Mouse (Mus musculus) small intestine, adult 2 months (tissue): Measurements from ENCODE around the gene Cryaa. TPM values are rescaled to one million over a fixed set of nuclear protein-coding genes. Genes with fewer than 3 reads are reported as not detected.

Experiments used
- H3K27ac ChIP-seq: fragments of 200-500 bp; 2 replicates; pipeline ENCODE4 v1.5.1; 2012; ENCODE audit warnings: low read depth, low read length, control low read depth, inconsistent platforms; ENCODE audit not compliant: insufficient read depth
- H3K27me3 ChIP-seq: fragments of 200-500 bp; 2 replicates; pipeline ENCODE4 v1.6.1; 2012; ENCODE audit warnings: mild to moderate bottlenecking, moderate library complexity, low read length, inconsistent platforms; ENCODE audit not compliant: control insufficient read depth, insufficient read depth
- H3K36me3 ChIP-seq: fragments of 200-500 bp; 2 replicates; pipeline ENCODE4 v1.6.1; 2012; ENCODE audit warnings: mild to moderate bottlenecking, low read length, control low read depth, inconsistent platforms; ENCODE audit not compliant: control insufficient read depth, insufficient read depth
- H3K4me1 ChIP-seq: fragments of 200-500 bp; 2 replicates; pipeline ENCODE4 v1.6.1; 2012; ENCODE audit warnings: low read length, inconsistent platforms, mixed read lengths; ENCODE audit not compliant: control insufficient read depth, insufficient read depth, insufficient read length
- H3K4me3 ChIP-seq: fragments of 200-500 bp; 2 replicates; pipeline ENCODE4 v1.5.1; 2012; ENCODE audit warnings: low read depth, mild to moderate bottlenecking, control low read depth, inconsistent platforms, low read length, moderate library complexity
- CTCF ChIP-seq: fragments of 200-500 bp; IDR thresholded peaks from 2 replicates; pipeline ENCODE4 v1.5.1; 2012; ENCODE audit warnings: low read depth, mild to moderate bottlenecking, control low read depth, inconsistent platforms, low read length, moderate library complexity, mixed read lengths; ENCODE audit not compliant: insufficient replicate concordance, insufficient read length; ENCODE audit errors: extremely low read depth
- POLR2A ChIP-seq: fragments of 200-500 bp; IDR thresholded peaks from 2 replicates; pipeline ENCODE4 v1.6.1; 2012; ENCODE audit warnings: low read depth, mild to moderate bottlenecking, control low read depth, inconsistent platforms, low read length, moderate library complexity
- WGBS: fragments of 180-500 bp; shearing (Covaris S2); methylation state at CpG from one replicate; pipeline ENCODE4 v1.1.7; 2018; 5-methylcytosine and 5-hydroxymethylcytosine counted together
- polyA plus RNA-seq: library from polyadenylated mRNA; depleted of rRNA; stranded (reverse); fragments of >200 nt; gene quantifications from 2 replicates; pipeline ENCODE4 v1.2.3, GENCODE M21; 2012

Cryaa gene
- polyA plus RNA-seq, 1 experiment, result not detected

DNA sequence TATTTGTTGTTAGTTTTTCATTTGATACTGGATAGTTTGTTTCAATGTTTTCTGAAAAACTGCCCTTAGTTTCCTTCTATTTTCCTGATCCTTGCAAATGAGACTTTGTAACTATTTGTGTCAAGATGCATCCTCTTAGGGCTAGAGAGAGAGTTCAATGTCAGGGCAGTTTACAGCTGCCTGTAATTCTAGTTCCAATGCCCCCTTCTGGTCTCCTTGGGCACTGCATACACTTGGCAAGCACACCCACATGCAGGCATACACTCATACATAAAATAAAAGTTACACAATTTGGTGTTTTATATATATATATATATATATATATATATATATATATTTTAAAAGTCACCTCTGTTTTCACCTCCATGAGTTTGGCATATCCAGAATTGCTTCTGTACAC, 14.8 kb upstream of the Cryaa start:
- Histone ChIP-seq H3K4me1 (no peaks in the 10 kb centered on the region), H3K36me3 (no peaks in the 10 kb centered on the region), H3K4me3 (no peak overlapping the region), H3K27me3 (no peaks in the 10 kb centered on the region), H3K27ac (no peak overlapping the region)
- TF ChIP-seq POLR2A (no peak), CTCF (no peak)

DNA sequence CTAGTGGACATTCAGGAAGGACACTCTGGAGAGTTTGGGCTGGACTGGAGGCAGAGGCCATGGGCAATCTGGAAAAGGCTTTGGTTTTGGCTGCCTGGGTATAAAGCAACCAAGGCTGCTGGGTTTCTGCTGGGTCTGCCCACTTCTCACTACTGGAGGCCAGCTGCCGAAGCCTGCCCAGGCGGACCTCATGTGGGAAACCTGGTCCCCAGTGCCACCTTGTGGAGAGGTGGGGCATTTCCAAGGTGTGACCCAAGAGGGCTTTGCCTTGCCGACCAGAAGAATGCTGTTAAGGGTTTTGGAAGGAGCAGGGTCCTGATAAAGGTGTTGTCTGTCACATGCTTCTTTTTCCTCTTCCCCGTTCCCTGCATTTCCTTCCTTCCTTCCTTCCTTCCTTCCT, 12.8 kb upstream of the Cryaa start:
- 7% methylated on average over 4 of the region's 4 CpGs for WGBS
- Histone ChIP-seq H3K4me3 (no peak overlapping the region), H3K27ac (no peak overlapping the region), H3K36me3 (no peaks in the 10 kb centered on the region), H3K4me1 (no peaks in the 10 kb centered on the region), H3K27me3 (no peaks in the 10 kb centered on the region)
- TF ChIP-seq CTCF (peak; percentile 86), POLR2A (no peak)

DNA sequence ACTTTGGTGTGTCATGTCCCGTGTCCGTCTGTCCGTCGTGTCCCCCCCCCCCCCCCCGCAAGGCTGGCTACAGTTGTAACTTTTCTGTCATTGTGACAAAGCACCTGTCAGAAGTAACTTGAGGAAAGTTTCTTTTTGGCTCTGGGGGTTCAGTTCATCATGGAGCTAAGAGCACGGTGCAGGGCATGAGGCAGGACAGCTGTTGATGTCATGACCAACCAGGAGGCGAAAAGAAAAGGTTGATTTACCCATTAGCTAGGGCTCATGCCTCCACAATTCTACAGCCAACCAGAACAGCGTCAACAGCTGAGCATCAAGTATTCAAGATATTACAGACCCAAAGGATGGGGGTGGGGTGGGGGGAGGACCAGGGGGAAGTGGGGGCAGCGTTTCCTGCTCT, 9.3 kb upstream of the Cryaa start:
- no peak overlapping the region for H3K27ac ChIP-seq
- no peaks in the 10 kb centered on the region for H3K4me1 ChIP-seq
- TF ChIP-seq CTCF, result no peak
- no peak for TF ChIP-seq POLR2A
- WGBS, result 68% methylated on average over 9 of the region's 9 CpGs
- H3K4me3 ChIP-seq, result no peak overlapping the region
- no peaks in the 10 kb centered on the region for H3K36me3 ChIP-seq
- no peaks in the 10 kb centered on the region for H3K27me3 ChIP-seq

DNA sequence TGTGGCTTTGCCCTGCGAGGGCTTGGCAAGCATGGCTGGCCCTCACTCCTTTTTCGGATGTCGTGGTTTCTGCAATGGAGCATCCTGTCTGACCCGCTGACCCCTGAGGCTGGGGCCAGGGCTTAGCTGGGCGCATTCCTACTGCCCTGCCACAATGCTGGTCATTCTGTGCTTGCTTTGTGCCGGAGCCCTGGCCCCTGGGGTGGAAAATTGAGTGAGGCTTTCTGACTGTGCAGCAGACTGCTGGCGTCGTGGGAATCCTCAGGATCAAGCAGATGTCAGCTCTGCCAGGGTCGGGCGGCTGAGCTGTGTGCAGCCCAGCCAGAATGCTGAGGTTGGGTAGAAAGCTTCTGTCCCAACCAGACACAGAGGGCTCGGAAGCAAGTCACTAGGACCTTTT, 7.4 kb upstream of the Cryaa start:
- Histone ChIP-seq H3K27ac (no peak overlapping the region), H3K27me3 (no peaks in the 10 kb centered on the region), H3K4me3 (no peak overlapping the region), H3K4me1 (no peaks in the 10 kb centered on the region), H3K36me3 (no peaks in the 10 kb centered on the region)
- 75% methylated on average over 11 of the region's 11 CpGs for WGBS
- no peak for TF ChIP-seq CTCF

DNA sequence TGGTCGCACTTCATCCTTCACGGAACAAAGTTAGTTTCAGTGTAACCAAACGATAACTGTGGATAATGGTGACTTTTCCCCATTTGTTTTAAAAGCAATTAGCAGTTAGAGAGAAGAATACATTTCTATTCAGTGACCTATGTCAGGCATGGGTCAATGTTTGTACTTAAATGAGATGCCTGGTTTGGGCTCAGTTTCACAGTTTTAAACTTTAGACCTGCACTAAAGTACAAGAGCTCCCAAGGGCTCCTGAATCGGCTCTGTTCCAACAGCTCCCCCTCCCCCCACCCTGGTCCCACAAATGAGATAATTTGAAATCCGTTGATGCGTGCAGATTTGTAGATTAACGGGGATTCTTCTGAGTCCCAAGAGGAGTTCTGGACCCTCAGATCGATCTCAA, 5.9 kb upstream of the Cryaa start:
- TF ChIP-seq POLR2A (no peak), CTCF (no peak)
- H3K4me1 ChIP-seq, result no peaks in the 10 kb centered on the region
- no peaks in the 10 kb centered on the region for H3K27me3 ChIP-seq
- H3K36me3 ChIP-seq, result no peaks in the 10 kb centered on the region
- 72% methylated on average over 8 of the region's 8 CpGs for whole genome bisulfite sequencing
- H3K4me3 ChIP-seq, result no peak overlapping the region
- H3K27ac ChIP-seq, result no peak overlapping the region

DNA sequence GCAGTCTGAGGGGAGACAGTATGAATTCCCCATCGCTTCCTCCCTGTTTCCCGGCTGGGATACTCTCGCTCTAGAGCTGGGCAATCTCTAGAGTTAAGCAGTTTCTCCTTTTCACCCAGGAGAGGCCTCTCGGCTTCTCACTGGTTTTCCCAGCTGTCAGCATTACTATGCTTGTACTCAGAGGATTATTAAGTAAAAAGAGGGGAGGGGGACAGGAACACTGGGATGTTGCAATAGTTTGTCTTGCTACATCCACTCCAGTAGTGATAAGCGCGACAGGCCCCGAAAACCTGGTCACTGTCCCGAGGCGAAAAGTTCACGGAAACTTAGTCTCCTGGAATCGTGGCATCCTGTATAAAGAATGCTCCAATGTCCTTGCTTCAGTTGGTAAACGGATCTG, 5.3 kb upstream of the Cryaa start:
- no peak overlapping the region for H3K4me3 ChIP-seq
- 84% methylated on average over 12 of the region's 12 CpGs for WGBS
- TF ChIP-seq CTCF (no peak), POLR2A (no peak)
- H3K27ac ChIP-seq, result no peak overlapping the region
- no peaks in the 10 kb centered on the region for H3K36me3 ChIP-seq
- no peaks in the 10 kb centered on the region for H3K27me3 ChIP-seq
- no peaks in the 10 kb centered on the region for H3K4me1 ChIP-seq

DNA sequence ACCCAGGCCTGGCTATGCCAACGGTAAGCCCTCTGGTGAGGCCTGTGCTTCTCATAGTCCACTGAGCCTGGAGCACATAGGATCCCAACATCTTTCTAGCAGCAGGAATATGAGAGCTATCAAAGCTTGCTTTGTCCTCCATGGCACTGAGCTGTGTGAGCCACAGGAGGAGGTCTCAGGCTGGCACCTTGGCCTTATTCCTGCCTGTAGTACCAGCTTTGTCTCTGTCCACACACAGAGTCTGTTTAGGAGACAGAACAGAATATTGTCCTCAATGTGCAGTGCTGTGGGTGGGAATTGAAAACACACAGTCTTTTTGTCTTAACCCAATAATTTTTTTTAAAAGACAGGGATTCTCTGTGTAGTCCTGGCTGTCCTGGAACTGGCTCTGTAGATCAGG, 3.2 kb upstream of the Cryaa start:
- Histone ChIP-seq H3K27ac (no peak overlapping the region), H3K36me3 (no peaks in the 10 kb centered on the region), H3K27me3 (no peaks in the 10 kb centered on the region), H3K4me3 (no peak overlapping the region), H3K4me1 (no peaks in the 10 kb centered on the region)
- TF ChIP-seq CTCF (no peak), POLR2A (no peak)
- 40% methylated on average over 1 of the region's 1 CpGs for WGBS

DNA sequence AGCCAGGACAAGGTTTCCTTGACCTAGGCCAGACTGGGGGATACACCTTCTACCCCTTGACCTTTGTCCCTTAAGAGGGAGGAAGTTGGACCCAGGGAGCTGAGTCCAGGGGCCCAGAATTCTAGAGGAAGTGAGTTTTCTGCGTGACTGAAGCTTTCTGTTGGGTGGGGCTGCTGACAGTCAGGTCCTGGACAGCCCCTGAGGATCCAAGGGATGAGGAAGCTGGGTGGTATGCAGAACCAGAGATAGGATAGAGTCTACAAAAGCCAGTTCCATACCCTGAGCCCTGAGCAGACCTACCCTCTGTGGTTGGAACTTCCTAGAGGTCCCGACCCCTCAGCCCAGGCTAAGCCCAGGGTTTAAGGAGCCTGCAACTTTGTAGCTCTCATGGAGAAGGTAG, 2.8 kb downstream of the Cryaa start:
- Histone ChIP-seq H3K4me3 (no peak overlapping the region), H3K27me3 (no peaks in the 10 kb centered on the region), H3K4me1 (no peaks in the 10 kb centered on the region), H3K36me3 (no peaks in the 10 kb centered on the region), H3K27ac (no peak overlapping the region)
- TF ChIP-seq POLR2A (no peak), CTCF (no peak)
- 56% methylated on average over 2 of the region's 2 CpGs for WGBS
